Mouse (Mus musculus): ENCODE results near the gene Uchl1.

DNA sequence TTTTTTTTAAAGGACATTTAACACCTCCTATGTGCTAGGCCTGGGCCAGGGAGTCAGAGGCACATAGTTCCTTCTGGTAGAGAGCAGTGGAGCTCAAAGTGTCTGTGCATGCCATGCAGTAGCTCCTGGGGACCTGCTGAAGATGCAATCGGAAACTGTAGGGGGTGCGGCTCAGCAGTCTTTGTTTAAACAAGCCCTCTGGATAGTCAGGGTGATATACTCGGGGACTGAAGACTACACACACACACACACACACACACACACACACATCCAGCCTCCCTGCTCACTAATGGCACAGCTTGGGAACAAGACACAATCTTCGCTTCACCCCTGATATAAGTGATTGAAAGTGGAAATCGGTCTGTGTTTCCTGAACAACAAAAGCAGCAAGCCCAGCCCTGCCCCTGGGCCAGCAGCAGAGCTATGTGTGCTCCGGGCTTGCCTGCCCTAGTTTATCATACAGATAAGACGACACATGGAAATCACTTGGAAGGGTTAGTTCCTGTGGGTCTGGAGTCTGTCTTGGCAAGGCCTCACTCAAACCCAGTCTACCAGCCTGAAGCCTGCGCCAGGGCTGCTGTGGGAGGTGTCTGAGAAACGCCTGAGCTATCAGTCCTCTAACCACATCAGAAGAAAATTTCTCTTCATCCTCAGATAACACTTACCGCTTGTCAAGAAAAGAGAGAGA, 27.6 kb downstream of the Uchl1 start:
- TF ChIP-seq CTCF (IDR thresholded peaks at IDR 0.05; ENCODE audit: borderline replicate concordance, insufficient read depth, low read depth, low read length) (no peak), POLR2A (IDR thresholded peaks at IDR 0.05; ENCODE audit: borderline replicate concordance, insufficient read depth, low read length) (no peak)

Data from cerebellum, adult 2 months (tissue).